Mouse (Mus musculus): Measurements from ENCODE around the gene Jph2. TPM values are rescaled to one million over a fixed set of nuclear protein-coding genes. Genes with fewer than 3 reads are reported as not detected.

The Jph2 gene
- polyA plus RNA-seq, 1 experiment, result 14.7 TPM

DNA sequence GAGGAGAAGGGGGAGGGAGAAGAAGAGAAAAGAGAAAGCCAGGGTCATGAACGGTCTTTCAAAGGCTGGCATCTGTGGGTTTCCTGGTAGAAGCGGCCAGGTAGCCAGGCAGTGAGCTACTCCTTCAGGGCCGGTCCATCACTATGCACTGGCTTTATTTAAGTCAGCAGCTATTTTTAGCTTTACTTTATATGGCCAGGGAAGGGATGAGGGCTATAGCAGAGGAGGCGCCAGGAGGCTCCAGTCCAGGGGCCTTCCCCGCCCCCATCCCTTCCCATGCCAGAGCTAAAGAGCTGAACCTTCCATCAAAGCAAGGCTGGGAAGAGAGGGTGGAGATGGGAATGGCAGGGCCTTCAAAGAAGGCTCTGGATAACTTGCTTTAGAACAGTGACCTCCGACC is 5.4 kb downstream of the Jph2 start:
- H3K4me3 ChIP-seq (ENCODE audit: control insufficient read depth, insufficient read depth, low read length), result no peak overlapping the region

DNA sequence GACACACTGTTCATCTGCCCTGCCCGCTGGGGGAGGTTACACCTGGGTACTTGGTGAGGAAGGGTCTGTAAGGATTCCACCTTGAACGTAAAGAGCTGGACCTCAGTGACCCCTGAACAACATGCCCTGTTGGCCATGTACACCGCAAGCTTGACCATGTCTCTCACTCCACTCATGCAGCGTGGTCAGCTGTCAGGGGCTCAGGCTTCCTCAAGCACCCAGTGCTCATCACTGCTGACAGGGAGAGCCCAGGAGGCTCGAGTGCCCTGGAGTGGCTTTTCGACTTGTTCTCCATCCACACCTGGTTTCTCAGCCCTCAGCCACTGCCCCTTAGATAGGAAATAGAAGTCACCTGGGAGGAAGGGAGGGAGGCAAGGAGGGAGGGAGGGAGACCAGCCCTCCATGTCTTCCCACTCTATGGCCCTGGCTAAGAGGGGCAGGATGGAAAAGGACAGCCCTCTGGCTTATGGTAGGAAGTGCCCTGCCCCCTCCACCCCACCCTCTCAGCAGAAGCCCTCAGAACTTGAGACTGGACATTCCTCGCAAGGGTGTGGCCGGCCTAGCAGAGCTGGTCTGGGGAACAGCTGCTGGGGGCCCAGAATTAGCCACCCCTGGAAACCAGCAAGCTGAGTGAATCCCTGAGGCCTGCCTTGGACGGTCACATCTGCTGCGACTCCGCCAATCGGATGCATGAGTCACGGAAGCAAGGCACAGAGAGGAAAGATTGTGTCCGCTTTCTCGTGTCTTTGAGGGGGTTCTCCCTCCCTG is 11.2 kb downstream of the Jph2 start:
- Histone ChIP-seq H3K27ac (ENCODE audit: control insufficient read depth, insufficient read depth, low read length) (no peak overlapping the region), H3K36me3 (ENCODE audit: control insufficient read depth, insufficient read depth, low read length) (no peaks in the 10 kb centered on the region), H3K4me1 (replicated peaks; ENCODE audit: control insufficient read depth, insufficient read depth, low read length) (no peaks in the 10 kb centered on the region), H3K27me3 (ENCODE audit: control insufficient read depth, insufficient read depth, low read length) (no peaks in the 10 kb centered on the region), H3K4me3 (ENCODE audit: control insufficient read depth, insufficient read depth, low read length) (no peak overlapping the region)
- TF ChIP-seq POLR2A (IDR thresholded peaks at IDR 0.05; ENCODE audit: control insufficient read depth, extremely low read depth, insufficient read depth, low read length, poor library complexity) (no peak), CTCF (IDR thresholded peaks at IDR 0.05; ENCODE audit: borderline replicate concordance, control insufficient read depth, extremely low read depth, insufficient read depth, low read length, poor library complexity) (no peak)
- 81% methylated on average over 15 of the region's 15 CpGs for WGBS
- no peak for DNase-seq

More for the DNA sequence above, 5.4 kb downstream of the Jph2 start:
- H3K27me3 ChIP-seq (ENCODE audit: control insufficient read depth, insufficient read depth, low read length), result no peaks in the 10 kb centered on the region
- no peak overlapping the region for H3K27ac ChIP-seq (ENCODE audit: control insufficient read depth, insufficient read depth, low read length)
- TF ChIP-seq CTCF (IDR thresholded peaks at IDR 0.05; ENCODE audit: borderline replicate concordance, control insufficient read depth, extremely low read depth, insufficient read depth, low read length, poor library complexity), result no peak
- TF ChIP-seq POLR2A (IDR thresholded peaks at IDR 0.05; ENCODE audit: control insufficient read depth, extremely low read depth, insufficient read depth, low read length, poor library complexity), result no peak
- H3K4me1 ChIP-seq (replicated peaks; ENCODE audit: control insufficient read depth, insufficient read depth, low read length), result no peaks in the 10 kb centered on the region
- H3K36me3 ChIP-seq (ENCODE audit: control insufficient read depth, insufficient read depth, low read length), result no peaks in the 10 kb centered on the region
- WGBS, result 79% methylated on average over 6 of the region's 6 CpGs
- DNase-seq, result no peak

DNA sequence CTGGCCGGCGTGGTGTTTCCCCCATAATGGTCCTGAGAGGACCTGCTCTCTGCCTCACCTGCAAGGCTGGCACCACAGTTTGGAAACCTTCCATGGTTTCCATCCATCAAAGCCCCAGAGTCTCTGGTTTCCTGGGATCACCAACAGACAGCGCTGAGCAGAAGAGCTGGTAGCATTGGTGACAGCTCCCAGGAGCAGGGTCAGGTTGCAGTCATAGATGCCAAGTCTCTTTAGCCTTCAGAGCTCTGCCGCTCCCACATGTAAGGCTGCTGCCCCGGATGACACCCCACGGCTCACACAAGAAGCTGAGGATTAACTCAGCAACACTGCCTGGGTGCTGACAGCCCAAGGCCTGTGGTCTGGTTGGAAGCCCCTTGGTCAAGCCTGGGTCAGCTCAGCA is 12.7 kb downstream of the Jph2 start:
- Histone ChIP-seq H3K36me3 (ENCODE audit: control insufficient read depth, insufficient read depth, low read length) (no peaks in the 10 kb centered on the region), H3K4me1 (replicated peaks; ENCODE audit: control insufficient read depth, insufficient read depth, low read length) (no peaks in the 10 kb centered on the region), H3K27me3 (ENCODE audit: control insufficient read depth, insufficient read depth, low read length) (no peaks in the 10 kb centered on the region), H3K27ac (ENCODE audit: control insufficient read depth, insufficient read depth, low read length) (no peak overlapping the region), H3K4me3 (ENCODE audit: control insufficient read depth, insufficient read depth, low read length) (no peak overlapping the region)
- no peak for DNase-seq
- TF ChIP-seq CTCF (IDR thresholded peaks at IDR 0.05; ENCODE audit: borderline replicate concordance, control insufficient read depth, extremely low read depth, insufficient read depth, low read length, poor library complexity) (no peak), POLR2A (IDR thresholded peaks at IDR 0.05; ENCODE audit: control insufficient read depth, extremely low read depth, insufficient read depth, low read length, poor library complexity) (no peak)
- 93% methylated on average over 6 of the region's 6 CpGs for whole genome bisulfite sequencing

DNA sequence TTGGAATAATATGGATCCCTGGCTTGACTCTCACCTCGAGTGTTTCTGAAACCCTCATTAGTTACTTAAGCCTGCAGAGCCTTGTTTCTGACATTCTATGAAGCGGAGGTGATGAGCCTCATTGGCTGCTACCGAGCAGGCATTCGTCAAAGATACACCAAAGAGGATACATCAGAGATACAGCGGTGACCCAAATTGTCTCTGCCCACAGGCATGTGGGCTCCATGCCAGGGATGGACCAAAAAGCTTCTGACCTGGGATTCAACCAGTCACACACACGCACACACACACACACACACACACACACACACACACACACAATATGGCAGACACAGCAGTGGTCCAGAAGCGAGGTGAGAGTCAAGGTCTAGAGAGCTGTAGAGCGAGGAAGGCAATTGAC is 16.5 kb downstream of the Jph2 start:
- DNase-seq, result no peak
- WGBS, result 89% methylated on average over 8 of the region's 8 CpGs
- no peak for TF ChIP-seq CTCF (IDR thresholded peaks at IDR 0.05; ENCODE audit: borderline replicate concordance, control insufficient read depth, extremely low read depth, insufficient read depth, low read length, poor library complexity)
- TF ChIP-seq POLR2A (IDR thresholded peaks at IDR 0.05; ENCODE audit: control insufficient read depth, extremely low read depth, insufficient read depth, low read length, poor library complexity), result no peak
- Histone ChIP-seq H3K36me3 (ENCODE audit: control insufficient read depth, insufficient read depth, low read length) (no peaks in the 10 kb centered on the region), H3K27me3 (ENCODE audit: control insufficient read depth, insufficient read depth, low read length) (no peaks in the 10 kb centered on the region), H3K4me3 (ENCODE audit: control insufficient read depth, insufficient read depth, low read length) (no peak overlapping the region), H3K4me1 (replicated peaks; ENCODE audit: control insufficient read depth, insufficient read depth, low read length) (no peaks in the 10 kb centered on the region), H3K27ac (ENCODE audit: control insufficient read depth, insufficient read depth, low read length) (no peak overlapping the region)

DNA sequence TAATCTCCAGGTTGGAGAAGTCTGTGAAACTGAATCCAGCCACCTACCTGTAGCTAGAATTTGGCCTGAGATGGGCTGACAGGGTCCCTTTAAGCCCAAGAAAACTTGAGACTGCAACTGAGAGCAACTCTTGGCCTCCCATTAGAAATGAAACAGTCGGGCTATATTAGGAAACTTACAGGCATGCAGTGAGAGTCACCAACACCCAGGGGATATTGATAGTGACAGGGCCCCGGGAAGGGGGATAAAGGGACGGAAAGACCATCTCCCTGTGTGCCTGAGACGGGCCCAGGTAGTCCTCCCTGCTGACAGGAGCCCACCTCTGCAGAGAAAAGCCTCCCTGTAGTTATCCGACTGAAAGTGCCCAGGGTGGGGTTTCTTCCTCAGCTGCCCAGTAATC is 18.4 kb downstream of the Jph2 start:
- TF ChIP-seq POLR2A (IDR thresholded peaks at IDR 0.05; ENCODE audit: control insufficient read depth, extremely low read depth, insufficient read depth, low read length, poor library complexity) (no peak), CTCF (IDR thresholded peaks at IDR 0.05; ENCODE audit: borderline replicate concordance, control insufficient read depth, extremely low read depth, insufficient read depth, low read length, poor library complexity) (no peak)
- no peak overlapping the region for H3K4me3 ChIP-seq (ENCODE audit: control insufficient read depth, insufficient read depth, low read length)
- H3K36me3 ChIP-seq (ENCODE audit: control insufficient read depth, insufficient read depth, low read length), result no peaks in the 10 kb centered on the region
- H3K27me3 ChIP-seq (ENCODE audit: control insufficient read depth, insufficient read depth, low read length), result no peaks in the 10 kb centered on the region
- no peak overlapping the region for H3K27ac ChIP-seq (ENCODE audit: control insufficient read depth, insufficient read depth, low read length)
- no peaks in the 10 kb centered on the region for H3K4me1 ChIP-seq (replicated peaks; ENCODE audit: control insufficient read depth, insufficient read depth, low read length)
- no peak for DNase-seq
- 83% methylated on average over 5 of the region's 5 CpGs for WGBS

DNA sequence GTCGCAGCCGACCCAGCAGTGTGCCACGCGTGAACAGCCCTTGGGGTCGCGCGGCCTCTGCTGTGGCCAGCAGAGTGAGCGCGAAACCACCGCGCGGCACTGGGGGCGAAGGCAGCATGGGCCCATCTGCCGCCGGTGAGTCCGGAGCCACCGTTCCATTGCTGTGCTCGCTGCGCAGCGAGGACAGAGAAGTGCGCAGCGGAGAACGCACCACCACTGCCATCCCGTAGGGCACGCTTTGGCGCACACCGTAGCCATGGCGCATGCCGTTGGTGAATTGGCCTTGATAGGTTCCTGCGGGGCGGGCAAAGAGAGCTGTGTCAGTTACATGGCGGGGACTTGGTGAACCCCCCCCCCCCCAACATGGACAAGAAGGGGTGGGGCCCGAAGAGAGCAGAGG is 21.7 kb downstream of the Jph2 start:
- TF ChIP-seq POLR2A (IDR thresholded peaks at IDR 0.05; ENCODE audit: control insufficient read depth, extremely low read depth, insufficient read depth, low read length, poor library complexity) (no peak), CTCF (IDR thresholded peaks at IDR 0.05; ENCODE audit: borderline replicate concordance, control insufficient read depth, extremely low read depth, insufficient read depth, low read length, poor library complexity) (no peak)
- Histone ChIP-seq H3K4me3 (ENCODE audit: control insufficient read depth, insufficient read depth, low read length) (no peak overlapping the region), H3K27me3 (ENCODE audit: control insufficient read depth, insufficient read depth, low read length) (no peaks in the 10 kb centered on the region), H3K27ac (ENCODE audit: control insufficient read depth, insufficient read depth, low read length) (no peak overlapping the region), H3K36me3 (ENCODE audit: control insufficient read depth, insufficient read depth, low read length) (no peaks in the 10 kb centered on the region), H3K4me1 (replicated peaks; ENCODE audit: control insufficient read depth, insufficient read depth, low read length) (no peaks in the 10 kb centered on the region)
- no peak for DNase-seq
- 49% methylated on average over 33 of the region's 33 CpGs for WGBS
